Mouse (Mus musculus) liver, embryonic 14.5 days (tissue): ENCODE measurements around the gene Cacng7. TPM values are rescaled to one million over a fixed set of nuclear protein-coding genes. Genes with fewer than 3 reads are reported as not detected.

Experiments
- ATAC-seq: fragments of 200-750 bp; cut with Nextera tagmentation; 2 replicates; pipeline ENCODE4 v1.8.0; 2017; ENCODE audit warnings: moderate number of reproducible peaks, mild to moderate bottlenecking, moderate library complexity; ENCODE audit not compliant: insufficient read depth
- DNase-seq, 3 experiments: peaks; one replicate each; pipeline ENCODE4 v3.0.0-alpha.2; 2012 to 2013; ENCODE audit warnings: low read depth in 3 of 3, low spot score in 3 of 3
- H3K27ac ChIP-seq: fragments of 300-500 bp; sonication (generic); 2 replicates; pipeline ENCODE4 v1.5.1; 2014; ENCODE audit warnings: moderate library complexity, mild to moderate bottlenecking, control low read depth, inconsistent platforms
- H3K27me3 ChIP-seq: fragments of 300-500 bp; sonication (generic); 2 replicates; pipeline ENCODE4 v1.6.1; 2014; ENCODE audit warnings: mild to moderate bottlenecking, low read length, moderate library complexity; ENCODE audit not compliant: control insufficient read depth, insufficient read depth
- H3K36me3 ChIP-seq: fragments of 300-500 bp; sonication (generic); replicated peaks from 2 replicates; pipeline ENCODE4 v1.6.1; 2014; ENCODE audit warnings: low read depth; ENCODE audit not compliant: control insufficient read depth, insufficient read depth
- H3K4me1 ChIP-seq, 2 experiments: fragments of 200-500 bp in 1 of 2; fragments of 300-500 bp in 1 of 2; sonication (generic) in 1 of 2; replicated peaks; 2 replicates each; pipeline ENCODE4 v1.6.1; 2012 to 2014; ENCODE audit warnings: antibody characterized with exemption in 1 of 2, inconsistent platforms in 1 of 2, low read length in 1 of 2; ENCODE audit not compliant: control insufficient read depth in 2 of 2, insufficient read depth in 2 of 2
- H3K4me2 ChIP-seq: fragments of 300-500 bp; sonication (generic); 2 replicates; pipeline ENCODE4 v1.6.1; 2014; ENCODE audit warnings: low read depth, mild to moderate bottlenecking, control low read depth, moderate library complexity
- H3K4me3 ChIP-seq, 2 experiments: fragments of 200-500 bp in 1 of 2; fragments of 300-500 bp in 1 of 2; sonication (generic) in 1 of 2; 2 replicates each; pipeline ENCODE4 v1.5.1; 2012 to 2014; ENCODE audit warnings: low read depth in 2 of 2, low read length in 2 of 2, mild to moderate bottlenecking in 2 of 2, control low read depth in 1 of 2, inconsistent platforms in 1 of 2, moderate library complexity in 1 of 2; ENCODE audit not compliant: insufficient read depth in 1 of 2
- H3K9ac ChIP-seq: fragments of 300-500 bp; sonication (generic); replicated peaks from 2 replicates; pipeline ENCODE4 v1.6.1; 2014; ENCODE audit warnings: mild to moderate bottlenecking, control low read depth, moderate library complexity
- H3K9me3 ChIP-seq: fragments of 300-500 bp; sonication (generic); 2 replicates; pipeline ENCODE4 v1.6.1; 2016; ENCODE audit warnings: low read length, mixed read lengths; ENCODE audit not compliant: control insufficient read depth
- CTCF ChIP-seq: IDR thresholded peaks from 2 replicates; pipeline ENCODE4 v1.5.1; 2016; ENCODE audit warnings: antibody characterized with exemption, low read depth, control low read depth
- EP300 ChIP-seq: IDR thresholded peaks from 2 replicates; pipeline ENCODE4 v1.6.1; 2016; ENCODE audit warnings: antibody characterized with exemption, low read depth
- WGBS: fragments of 180-500 bp; shearing (Covaris S2); extraction: QIAGEN DNeasy Blood & Tissue Kit; methylation state at CpG from one replicate; pipeline ENCODE4 v1.1.7; 2014; ENCODE audit not compliant: insufficient replicate concordance; 5-methylcytosine and 5-hydroxymethylcytosine counted together
- polyA plus RNA-seq, 2 experiments: library from polyadenylated mRNA; depleted of rRNA in 1 of 2; stranded (reverse) in 1 of 2; unstranded in 1 of 2; fragments of >200 nt; fragmentation: Nextera tagmentation in 1 of 2; extraction: Ambion mirVana in 1 of 2; gene quantifications; 2 replicates each; pipeline versions ENCODE4 v1.2.1 to v1.2.3; 2012 to 2014

The Cacng7 gene
- polyA plus RNA-seq, 2 experiments, result 0.49 TPM; not detected in 1

- no peak for DNase-seq
- no peak overlapping the region for H3K9ac ChIP-seq
- H3K27me3 ChIP-seq, result peaks cover 35% of the 10 kb centered on the region
Measured at GRCm38 (mm10) chr7:3331581-3332223, 1.1 kb upstream of the Cacng7 start.

GRCm38 (mm10) chr7:3332224-3332615 is 535 bp upstream of the Cacng7 start:
- H3K4me1 ChIP-seq, result no peaks in the 10 kb centered on the region
- H3K27me3 ChIP-seq, result peaks cover 35% of the 10 kb centered on the region
- H3K4me3 ChIP-seq, result no peak overlapping the region
- no peaks in the 10 kb centered on the region for H3K36me3 ChIP-seq
- no peak overlapping the region for H3K9ac ChIP-seq
- 0% methylated on average over 4 of the region's 4 CpGs for WGBS
- no peak overlapping the region for H3K4me2 ChIP-seq
- no peaks in the 10 kb centered on the region for H3K9me3 ChIP-seq
- no peak overlapping the region for H3K27ac ChIP-seq
- ATAC-seq, result no peak
- no peak for DNase-seq
- TF ChIP-seq CTCF, result no peak
- TF ChIP-seq EP300, result no peak

More at GRCm38 (mm10) chr7:3331581-3332223, 1.1 kb upstream of the Cacng7 start:
- ATAC-seq, result no peak
- H3K4me3 ChIP-seq, result no peak overlapping the region
- H3K9me3 ChIP-seq, result no peaks in the 10 kb centered on the region
- no peak overlapping the region for H3K27ac ChIP-seq
- H3K4me1 ChIP-seq, result no peaks in the 10 kb centered on the region
- no peaks in the 10 kb centered on the region for H3K36me3 ChIP-seq
- peak overlapping the region; percentile 18; the same call in 1 of the 2 replicates for H3K4me2 ChIP-seq
- no peak for TF ChIP-seq CTCF
- TF ChIP-seq EP300, result no peak
- under 1% methylated on average over 26 of the region's 27 CpGs for WGBS

- H3K27ac ChIP-seq, result no peak overlapping the region
- WGBS, result 10% methylated on average over 5 of the region's 5 CpGs
- no peak overlapping the region for H3K9ac ChIP-seq
- no peaks in the 10 kb centered on the region for H3K9me3 ChIP-seq
- no peak overlapping the region for H3K4me2 ChIP-seq
- no peak overlapping the region for H3K4me3 ChIP-seq
- peaks cover 35% of the 10 kb centered on the region for H3K27me3 ChIP-seq
- DNase-seq, result no peak
- TF ChIP-seq EP300 (no peak), CTCF (no peak)
- H3K4me1 ChIP-seq, result no peaks in the 10 kb centered on the region
- no peak for ATAC-seq
- no peaks in the 10 kb centered on the region for H3K36me3 ChIP-seq
Measured at GRCm38 (mm10) chr7:3333542-3333941, 787 bp downstream of the Cacng7 start.

DNA sequence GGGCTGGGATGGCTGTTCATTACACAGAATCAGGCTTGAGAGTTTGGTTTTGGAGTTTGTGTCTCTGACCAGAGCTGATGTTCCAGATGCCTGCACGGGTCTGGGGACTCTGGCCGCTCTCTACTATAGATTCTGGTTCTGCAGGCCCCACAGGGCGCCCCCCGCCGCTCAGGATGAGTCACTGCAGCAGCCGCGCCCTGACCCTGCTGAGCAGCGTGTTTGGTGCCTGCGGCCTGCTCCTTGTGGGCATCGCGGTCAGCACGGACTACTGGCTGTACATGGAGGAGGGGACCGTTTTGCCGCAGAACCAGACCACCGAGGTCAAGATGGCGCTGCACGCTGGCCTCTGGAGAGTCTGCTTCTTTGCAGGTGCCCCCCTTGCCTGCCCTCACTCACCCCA is 3.7 kb downstream of the Cacng7 start:
- Histone ChIP-seq H3K9me3 (no peaks in the 10 kb centered on the region), H3K27me3 (peaks cover 24% of the 10 kb centered on the region), H3K4me3 (no peak overlapping the region), H3K36me3 (no peaks in the 10 kb centered on the region), H3K9ac (no peak overlapping the region), H3K4me2 (no peak overlapping the region), H3K27ac (no peak overlapping the region), H3K4me1 (no peaks in the 10 kb centered on the region)
- TF ChIP-seq CTCF, result no peak
- no peak for TF ChIP-seq EP300
- DNase-seq (no peak), ATAC-seq (no peak)
- WGBS, result 48% methylated on average over 17 of the region's 17 CpGs

DNA sequence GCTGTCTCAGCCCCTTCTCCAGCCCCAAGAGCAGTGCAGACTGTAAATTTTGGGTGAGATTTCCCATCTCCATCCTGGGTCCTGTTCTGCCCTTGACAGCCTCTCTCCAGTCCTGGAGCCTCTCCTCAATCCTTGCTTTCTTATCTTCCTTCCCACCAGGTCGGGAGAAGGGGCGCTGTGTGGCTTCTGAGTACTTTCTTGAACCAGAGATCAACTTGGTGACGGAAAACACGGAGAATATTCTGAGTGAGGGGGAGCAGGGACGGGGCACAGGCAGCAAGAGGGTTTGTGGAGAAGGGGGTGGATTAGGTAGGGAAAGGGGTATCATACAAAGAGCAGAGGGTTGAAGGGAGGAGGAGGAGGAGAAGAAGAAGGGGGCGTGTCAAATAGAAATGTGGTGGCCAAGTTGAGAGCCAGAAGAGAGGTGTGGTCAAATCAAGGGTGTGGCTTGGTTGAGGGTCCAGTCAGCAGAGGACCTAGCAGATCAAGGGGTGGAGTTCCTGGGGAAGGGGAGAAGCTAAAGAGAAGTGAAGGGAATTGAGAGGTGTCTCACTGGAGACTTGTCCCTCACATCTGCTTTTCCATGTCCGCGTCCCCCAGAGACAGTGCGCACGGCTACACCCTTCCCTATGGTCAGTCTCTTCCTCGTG is 5.7 kb downstream of the Cacng7 start:
- Histone ChIP-seq H3K9ac (no peak overlapping the region), H3K4me3 (no peak overlapping the region), H3K4me2 (no peak overlapping the region), H3K36me3 (no peaks in the 10 kb centered on the region), H3K27me3 (peaks cover 4% of the 10 kb centered on the region), H3K27ac (no peak overlapping the region), H3K9me3 (no peaks in the 10 kb centered on the region), H3K4me1 (no peaks in the 10 kb centered on the region)
- WGBS, result 48% methylated on average over 11 of the region's 11 CpGs
- DNase-seq (no peak), ATAC-seq (no peak)
- TF ChIP-seq CTCF (no peak), EP300 (no peak)
